Mouse (Mus musculus) small intestine, adult 2 months (tissue): ENCODE data around the gene Spaca7.

Source experiments
- CTCF ChIP-seq: fragments of 200-500 bp; IDR thresholded peaks from 2 replicates; pipeline ENCODE4 v1.5.1; 2012; ENCODE audit warnings: low read depth, mild to moderate bottlenecking, control low read depth, inconsistent platforms, low read length, moderate library complexity, mixed read lengths; ENCODE audit not compliant: insufficient replicate concordance, insufficient read length; ENCODE audit errors: extremely low read depth
- POLR2A ChIP-seq: fragments of 200-500 bp; IDR thresholded peaks from 2 replicates; pipeline ENCODE4 v1.6.1; 2012; ENCODE audit warnings: low read depth, mild to moderate bottlenecking, control low read depth, inconsistent platforms, low read length, moderate library complexity

DNA sequence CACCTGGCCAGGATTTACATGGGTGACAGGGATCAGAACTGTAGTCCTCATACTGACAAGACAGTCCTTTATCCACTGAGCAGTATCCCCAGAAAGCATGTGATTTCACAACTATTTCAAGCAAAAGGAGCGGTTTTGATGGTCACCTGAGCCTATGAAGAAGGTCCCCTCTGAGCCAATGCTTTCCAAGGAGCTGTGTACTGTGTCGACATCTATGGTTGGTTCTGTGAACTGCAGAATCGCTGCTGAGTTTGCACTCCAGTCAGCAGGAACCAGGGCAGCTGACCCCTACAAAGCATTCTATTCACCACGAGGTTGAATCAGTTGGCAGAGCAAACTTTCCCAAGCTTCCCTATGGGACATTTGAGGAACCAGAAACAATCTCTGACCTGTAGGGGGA lies 8.5 kb upstream of the Spaca7 start:
- peak; percentile 36; the same call in 1 of the 2 replicates for TF ChIP-seq CTCF
- no peak for TF ChIP-seq POLR2A
